Mouse (Mus musculus): ENCODE data around the gene Lce1k.
"Not testable (repeated sequence)": the region's sequence is repeated elsewhere in the genome, so short reads cannot be mapped to it uniquely, and the experiment has no call there.

The Lce1k gene

DNA sequence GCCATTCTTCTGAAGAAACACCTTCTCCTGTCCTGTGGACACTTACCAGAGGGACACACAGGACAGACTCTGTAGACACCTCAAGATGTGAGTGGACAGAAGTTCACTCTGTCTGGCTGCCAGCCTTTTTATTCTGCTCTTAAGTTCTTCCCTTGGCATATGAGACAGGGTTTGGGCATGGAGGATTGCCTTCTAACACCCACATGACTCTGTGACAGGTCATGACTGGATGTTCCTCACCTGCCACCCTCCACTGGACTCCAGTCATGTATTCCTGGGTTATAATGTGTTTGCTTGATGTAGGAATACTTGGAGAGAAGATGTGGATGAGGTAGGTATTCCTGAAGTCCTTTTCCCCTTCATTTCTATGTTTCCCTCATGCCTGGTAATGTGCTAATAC, at the start of gene Lce1k:
Gene Lce1k, minus strand, starts transcription at position 101 of the 400 bp plus-strand sequence.
- no peak for DNase-seq

DNA sequence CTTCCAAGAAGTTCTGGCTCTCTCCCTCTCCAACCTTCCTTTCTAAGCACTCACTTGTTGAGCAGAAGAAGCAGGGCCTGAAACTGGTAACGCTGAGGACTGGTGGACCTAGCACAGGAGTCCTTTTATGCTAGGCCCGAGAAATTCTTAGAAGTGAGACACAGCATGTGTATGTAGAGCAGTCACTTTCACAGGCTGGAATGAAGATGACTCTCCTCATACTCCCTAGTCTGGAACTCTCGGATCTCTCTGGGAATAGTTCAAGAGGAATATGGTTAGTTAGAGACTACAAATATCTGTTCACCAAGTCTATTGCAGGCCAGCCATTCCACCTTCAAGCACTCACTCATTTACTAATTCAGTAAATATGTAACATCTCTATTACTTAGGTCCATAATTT, 43.5 kb upstream of the Lce1k start, which contains the start of gene Lce1l:
Gene Lce1l, minus strand, starts transcription at position 101 of the 400 bp plus-strand sequence.
- DNase-seq: no peak

DNA sequence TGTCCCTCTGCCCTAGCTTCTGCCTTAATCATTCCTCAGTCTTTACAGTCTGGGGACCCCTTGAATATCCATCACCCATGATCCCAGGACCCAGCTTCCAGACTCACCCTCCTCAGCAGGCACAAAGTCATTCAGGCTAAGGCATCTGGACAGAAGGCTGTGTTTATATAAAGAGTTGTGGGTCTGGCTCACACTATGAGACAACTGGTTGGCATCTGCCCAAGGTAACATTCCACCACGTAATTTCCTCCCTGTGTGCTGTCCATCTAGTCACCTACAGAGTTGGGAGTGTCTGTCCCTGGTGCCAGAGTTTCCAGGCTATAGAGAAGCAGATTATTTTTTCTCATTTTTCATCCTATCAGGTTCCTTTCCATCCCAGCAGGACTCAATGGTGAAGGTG, 19.4 kb upstream of the Lce1k start, which contains the start of gene Kprp:
Gene Kprp, minus strand, starts transcription at position 140 of the 400 bp plus-strand sequence.
- no peak for DNase-seq

DNA sequence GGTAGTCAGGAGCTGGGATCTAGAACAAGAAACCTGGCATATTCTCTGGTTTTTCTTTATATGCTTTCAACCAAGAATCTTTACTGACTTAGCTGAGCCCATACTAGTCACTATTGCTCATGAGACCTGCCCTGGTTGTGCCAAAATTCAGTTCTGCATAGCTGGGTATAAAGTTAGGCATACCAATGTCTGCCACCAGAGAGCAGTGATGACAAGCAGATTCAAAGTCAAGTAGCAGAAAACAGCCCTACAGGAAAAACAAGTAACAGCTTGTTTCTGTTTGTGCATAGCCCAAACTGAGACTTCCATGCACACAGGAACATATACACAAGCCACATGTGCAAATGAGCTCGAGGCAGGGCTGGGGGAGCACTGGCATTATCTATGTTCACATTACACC, 18.1 kb upstream of the Lce1k start:
- no peak for DNase-seq

DNA sequence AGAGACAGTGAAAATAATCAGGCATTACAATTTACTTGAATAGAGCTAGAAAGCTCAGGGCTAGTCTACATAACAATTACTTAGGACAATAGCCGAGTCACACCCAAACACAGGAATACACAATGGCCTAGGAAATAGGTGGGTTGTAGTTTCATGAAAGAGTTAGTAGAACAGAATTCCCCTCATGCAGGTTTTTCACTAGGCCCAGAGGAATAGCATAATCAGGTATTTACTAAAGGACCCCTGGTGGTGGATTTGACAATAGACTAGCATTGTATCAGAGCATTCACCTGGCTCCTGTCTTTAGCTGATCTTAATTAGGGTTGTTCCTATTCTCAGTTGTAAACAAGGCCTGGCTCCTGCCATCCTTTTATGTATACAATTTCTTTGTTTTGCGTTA, 8.3 kb upstream of the Lce1k start:
- not testable (repeated sequence) for DNase-seq

DNA sequence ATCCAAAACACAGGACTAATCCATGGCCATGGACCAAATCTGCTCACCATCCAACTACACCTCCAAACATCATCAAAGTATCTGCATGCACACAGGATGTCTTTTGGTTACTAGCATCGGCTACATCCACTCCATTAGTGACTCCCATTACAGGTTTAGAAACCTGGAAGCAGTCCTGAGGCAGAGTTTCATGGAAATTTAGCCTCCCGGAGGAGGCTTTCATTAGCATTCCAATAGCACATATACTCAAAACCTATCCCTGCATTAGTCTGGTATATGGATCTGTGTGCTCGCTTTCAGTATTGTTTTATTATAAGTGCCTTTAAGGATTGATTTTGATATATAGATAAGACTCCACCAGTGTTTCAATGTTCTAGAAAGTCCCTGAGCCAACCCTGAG, 7.9 kb upstream of the Lce1k start:
- DNase-seq: no peak

DNA sequence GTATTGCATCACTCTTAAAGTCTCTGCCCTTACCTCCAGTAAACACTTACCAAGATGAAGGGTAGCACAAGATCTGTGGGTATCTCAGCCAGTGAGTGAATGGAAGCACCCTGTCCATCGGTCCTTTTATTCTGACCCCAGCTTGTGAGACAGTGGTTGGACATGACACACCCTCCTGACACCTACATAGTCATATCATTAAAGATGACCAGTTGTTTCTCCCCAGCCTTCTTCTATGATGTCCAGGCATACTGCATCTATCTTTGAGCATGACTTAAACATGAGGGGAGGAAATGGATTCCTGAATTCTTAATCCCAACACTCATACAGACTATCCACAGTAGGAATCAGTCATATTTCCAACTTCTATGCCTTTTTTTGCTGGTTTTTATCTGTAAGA, 17.3 kb downstream of the Lce1k start, which contains the start of gene Lce1j:
Gene Lce1j, minus strand, starts transcription at position 101 of the 400 bp plus-strand sequence.
- DNase-seq: no peak

DNA sequence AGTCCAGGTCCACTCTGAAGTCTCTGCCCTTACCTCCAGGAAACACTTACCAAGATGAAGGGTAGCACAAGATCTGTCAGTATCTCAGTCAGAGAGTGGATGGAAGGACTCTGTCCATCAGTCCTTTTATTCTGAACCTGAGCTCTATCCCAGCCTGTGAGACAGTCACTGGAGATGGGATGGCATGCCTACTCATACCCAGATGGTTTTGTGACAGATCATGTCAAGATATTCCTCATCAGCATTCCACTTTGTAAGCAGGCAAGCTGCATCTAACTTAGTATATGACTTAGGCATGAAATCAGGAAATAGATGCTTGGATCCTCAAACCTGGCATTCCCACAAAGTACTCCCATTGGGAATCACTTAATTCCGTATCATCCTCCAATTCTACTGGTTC, 28.9 kb downstream of the Lce1k start, which contains the start of gene Lce1i:
Gene Lce1i, minus strand, starts transcription at position 101 of the 400 bp plus-strand sequence.
- DNase-seq: no peak

DNA sequence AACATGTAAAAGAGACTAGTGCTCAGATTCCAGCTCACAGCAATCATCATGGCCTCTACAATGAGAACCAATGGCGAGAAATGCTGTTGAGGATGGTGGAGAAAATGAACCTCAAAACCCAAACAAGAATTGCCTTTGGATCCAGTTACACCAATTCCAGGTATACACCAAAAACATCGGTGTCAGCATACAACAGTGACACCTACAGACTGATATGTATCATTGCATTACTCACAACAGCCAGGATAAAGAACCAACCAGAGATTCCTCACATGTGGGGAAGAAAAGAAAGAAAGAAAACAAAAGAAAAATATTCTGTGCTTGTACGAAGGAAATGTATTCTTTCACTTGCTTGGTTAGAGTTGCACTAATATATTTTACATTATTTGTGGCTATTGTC, 36.1 kb downstream of the Lce1k start:
- no peak for DNase-seq

DNA sequence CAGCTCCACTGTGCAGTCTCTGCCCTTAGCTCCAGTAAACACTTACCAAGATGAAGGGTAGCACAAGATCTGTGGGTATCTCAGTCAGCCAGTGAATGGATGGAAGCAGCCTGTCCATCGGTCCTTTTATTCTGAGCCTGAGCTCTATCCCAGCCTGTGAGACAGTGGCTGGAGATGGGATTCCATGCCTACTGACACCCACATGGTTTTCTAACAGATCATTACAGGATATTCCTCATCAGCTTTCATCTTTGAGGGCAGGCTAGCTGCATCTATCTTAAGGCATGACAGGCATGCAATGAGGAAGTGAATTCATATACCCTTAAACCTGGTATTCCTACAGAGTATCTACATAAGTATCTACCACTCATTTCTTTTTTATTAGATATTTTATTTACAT, 42.7 kb downstream of the Lce1k start, which contains the start of gene Lce1h:
Gene Lce1h, minus strand, starts transcription at position 101 of the 400 bp plus-strand sequence.
- DNase-seq: no peak

Data from right cerebral cortex, postnatal 14 days (tissue).